Mouse (Mus musculus): ENCODE data around the gene Olfr65.

Gene Olfr65

DNA sequence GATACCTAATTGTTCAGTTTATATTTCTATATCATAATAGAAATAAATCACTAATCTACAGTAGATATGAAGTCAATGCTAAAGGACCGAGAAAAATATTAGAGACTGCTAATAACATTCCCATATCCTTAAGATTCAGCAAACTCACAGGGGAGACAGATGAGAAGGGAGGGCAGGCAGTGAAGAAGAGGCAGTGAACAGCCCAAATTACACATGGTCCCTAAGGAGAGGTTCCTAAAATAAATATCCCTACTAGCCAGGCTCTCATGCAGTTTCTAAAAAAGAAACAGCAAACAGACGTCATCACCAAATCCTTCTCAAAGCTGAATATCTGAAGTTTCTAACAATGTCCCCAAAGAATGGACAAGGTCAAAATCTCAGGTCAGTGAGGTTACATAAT is at the start of gene Olfr65:
Gene Olfr65, plus strand, starts transcription at position 301 of the 400 bp plus-strand sequence.
- in situ Hi-C loops (cut with MboI; ENCODE audit: unreplicated experiment in 2 of 2) = no loop called here

DNA sequence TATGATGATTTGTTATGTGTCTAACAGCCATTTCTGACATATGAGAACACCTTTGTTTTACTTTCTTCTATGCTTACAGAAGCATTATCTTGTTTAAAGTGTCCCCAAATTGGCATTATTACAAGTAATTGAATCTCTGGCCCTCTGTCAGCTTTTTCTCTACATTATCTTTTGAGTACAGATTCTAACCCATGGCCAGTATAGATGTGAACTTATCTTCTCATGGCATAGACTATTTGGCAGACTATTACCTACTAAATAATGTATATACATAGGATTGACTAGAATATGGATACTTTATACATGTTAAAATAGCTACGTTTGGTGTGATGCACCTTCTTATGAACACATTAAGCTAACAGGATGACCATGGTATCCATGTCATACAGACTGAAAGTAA is 48.6 kb upstream of the Olfr65 start:
- in situ Hi-C loops (cut with MboI; ENCODE audit: unreplicated experiment in 2 of 2) = no loop called here

DNA sequence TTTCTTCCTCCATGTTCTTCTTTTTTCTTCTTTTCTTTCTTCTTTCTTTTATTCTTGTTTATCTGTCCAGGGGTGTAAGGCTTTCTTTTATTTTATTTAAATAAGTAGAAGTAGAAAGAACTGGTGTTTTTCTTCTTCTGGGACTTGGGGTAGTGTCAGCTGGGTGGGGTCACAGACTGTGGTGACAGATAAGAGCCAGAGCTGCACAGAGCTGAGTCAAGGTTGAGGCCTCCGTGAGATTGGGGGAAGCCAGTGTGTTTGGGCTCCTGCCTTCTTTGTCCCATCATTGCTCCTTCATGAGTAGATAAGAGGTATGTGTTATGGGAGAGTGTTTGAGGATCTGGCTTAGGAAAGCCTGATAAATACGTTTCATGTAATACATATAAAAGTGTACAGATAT is 44.2 kb upstream of the Olfr65 start:
- in situ Hi-C loops (cut with MboI; ENCODE audit: unreplicated experiment in 2 of 2) = no loop called here

DNA sequence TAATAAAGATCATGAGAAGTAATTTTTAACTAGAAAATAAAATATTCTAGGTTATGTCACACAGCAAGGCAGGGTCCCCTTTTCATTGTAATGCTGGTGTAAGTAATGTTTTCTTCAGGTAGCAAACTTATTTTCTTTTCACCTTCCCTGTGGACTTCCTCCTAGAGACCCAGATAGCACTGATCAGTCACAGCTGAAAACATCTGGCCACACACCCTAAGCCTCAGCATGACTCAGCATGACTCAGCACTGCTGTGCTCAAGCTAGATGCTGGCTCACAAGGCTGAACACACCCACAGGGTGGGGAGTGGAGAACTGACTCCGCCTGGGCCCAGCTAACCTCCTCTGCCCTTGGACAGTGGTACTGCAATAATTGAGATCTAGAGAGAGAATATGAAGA is 42.4 kb upstream of the Olfr65 start:
- in situ Hi-C loops (cut with MboI; ENCODE audit: unreplicated experiment in 2 of 2) = no loop called here

DNA sequence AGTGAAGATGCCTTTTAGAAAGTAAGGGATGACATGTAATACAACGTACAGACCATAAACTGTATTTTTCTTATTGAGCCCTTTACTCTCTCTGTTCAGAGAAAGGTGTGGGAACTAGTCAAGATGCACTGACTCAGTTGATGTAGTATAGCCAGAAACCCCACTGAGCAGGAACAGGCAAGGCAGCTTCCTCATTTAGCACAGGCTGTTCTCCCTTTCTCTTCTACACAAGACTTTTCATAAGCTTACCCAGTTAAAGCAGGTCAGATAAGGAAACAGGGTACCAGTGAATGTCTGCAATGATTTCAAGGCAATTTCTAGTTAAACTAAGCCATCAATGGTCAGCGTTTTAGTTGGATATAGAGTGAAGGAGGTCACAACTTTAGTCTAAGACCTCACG is 41.8 kb upstream of the Olfr65 start:
- in situ Hi-C loops (cut with MboI; ENCODE audit: unreplicated experiment in 2 of 2) = no loop called here

DNA sequence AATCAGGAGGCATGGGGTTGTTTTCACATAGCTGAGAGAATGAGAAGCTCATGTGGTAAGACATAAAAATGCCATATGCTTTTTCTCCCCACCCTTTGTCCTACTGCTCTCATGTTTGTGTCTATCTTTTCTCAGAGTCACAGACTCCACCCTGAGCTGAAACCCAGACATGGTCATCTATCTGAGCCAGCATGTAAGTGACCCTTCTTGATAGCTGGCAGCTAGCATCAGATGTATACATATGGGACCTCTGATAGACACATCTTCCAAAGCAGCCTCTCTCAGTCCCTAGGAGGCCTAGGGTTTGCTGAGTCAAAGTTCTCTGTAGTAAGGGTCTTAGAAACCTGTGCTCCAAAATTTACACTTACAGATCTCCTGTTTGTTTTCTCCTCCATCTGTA is 37.6 kb upstream of the Olfr65 start:
- in situ Hi-C loops (cut with MboI; ENCODE audit: unreplicated experiment in 2 of 2) = no loop called here

DNA sequence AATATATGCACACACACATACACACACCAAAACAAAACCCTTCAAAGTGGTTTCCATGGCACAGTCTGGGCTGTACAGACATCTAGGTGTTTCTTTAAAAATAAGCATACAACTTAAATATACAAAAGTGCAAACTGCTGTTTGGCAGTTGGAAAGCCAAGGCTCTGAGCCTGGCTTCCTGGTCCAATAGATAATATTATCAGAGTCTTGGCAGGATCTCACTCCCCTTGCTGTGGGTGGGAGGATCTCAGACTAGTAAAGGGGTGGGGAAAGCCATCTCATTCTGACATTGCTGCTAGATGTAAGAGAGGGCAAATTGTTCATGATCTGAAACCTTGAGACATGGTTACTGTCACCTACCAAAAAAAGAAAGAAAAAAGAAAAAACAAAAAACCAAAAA is 32.6 kb upstream of the Olfr65 start:
- in situ Hi-C loops (cut with MboI; ENCODE audit: unreplicated experiment in 2 of 2) = loop anchor here (5.0 to 10.0 kb wide), 4 partner anchors 68 to 324 kb away; partner anchors contain the start of genes Olfr243 (in 2 of the 2), Olfr649 (in 1 of the 2) and Olfr67 (in 1 of the 2)

DNA sequence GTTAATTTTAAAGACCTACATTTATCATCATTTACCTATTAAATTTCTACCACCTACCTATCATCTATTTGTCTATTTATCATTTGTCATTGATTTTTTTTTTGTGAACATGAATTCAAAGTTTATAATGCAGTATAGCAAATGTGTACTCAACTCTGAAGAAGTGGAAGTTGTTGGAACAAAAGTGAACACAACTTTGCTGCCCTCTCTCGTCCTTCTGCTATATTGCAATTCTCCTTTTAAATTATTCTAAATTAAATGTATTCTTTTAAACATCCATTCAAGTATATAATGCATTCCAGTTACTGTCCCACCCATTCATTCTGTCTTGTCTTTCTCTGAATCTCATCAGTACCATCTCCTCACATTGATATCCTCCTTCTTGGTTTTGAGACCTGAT is 30.2 kb upstream of the Olfr65 start:
- in situ Hi-C loops (cut with MboI; ENCODE audit: unreplicated experiment in 2 of 2) = loop anchor here (5.0 to 10.0 kb wide), 4 partner anchors 71 to 322 kb away; partner anchors contain the start of genes Olfr243 (in 2 of the 2), Olfr649 (in 1 of the 2) and Olfr67 (in 1 of the 2)

DNA sequence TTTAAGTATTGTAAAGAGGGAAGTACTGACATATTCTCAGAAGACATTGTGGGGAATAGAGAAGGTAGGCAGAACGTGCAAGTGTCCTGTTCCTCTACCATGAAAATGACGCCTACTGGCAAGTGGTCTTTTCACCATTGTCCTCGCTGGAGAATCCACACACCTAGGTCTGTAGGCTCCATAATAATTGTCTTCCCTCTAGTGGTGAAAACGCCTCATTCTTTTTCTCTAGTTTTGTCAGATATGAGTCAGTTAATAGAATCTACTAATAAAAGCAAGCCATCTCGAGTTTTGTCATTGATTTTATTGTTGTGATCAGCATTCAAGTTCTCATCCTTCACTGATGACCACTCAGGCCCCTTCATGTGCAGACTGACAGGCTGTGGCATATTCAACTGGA is 28.8 kb upstream of the Olfr65 start:
- in situ Hi-C loops (cut with MboI; ENCODE audit: unreplicated experiment in 2 of 2) = loop anchor here (5.0 to 10.0 kb wide), 4 partner anchors 72 to 320 kb away; partner anchors contain the start of genes Olfr243 (in 2 of the 2), Olfr649 (in 1 of the 2) and Olfr67 (in 1 of the 2)

DNA sequence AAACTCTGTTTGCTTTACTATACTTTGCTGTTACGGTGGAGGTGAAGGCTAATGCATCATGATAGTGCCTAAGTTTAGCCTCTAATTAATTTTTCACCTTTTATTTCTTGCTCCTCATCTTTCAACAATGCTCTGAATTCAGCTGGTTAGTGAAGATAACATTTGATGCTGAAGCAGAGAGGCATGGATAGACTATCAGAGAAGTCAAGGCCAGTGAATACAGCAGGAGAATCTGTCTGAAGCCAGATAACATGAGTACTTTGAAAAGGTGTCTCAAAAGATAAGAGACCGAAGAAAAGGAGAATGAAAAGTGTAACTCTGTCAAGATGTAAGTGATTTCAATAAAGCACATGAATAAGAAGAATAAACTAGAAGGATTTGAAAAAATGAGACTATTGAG is 26.2 kb upstream of the Olfr65 start:
- in situ Hi-C loops (cut with MboI; ENCODE audit: unreplicated experiment in 2 of 2) = loop anchor here in 1 of 2 experiments (10.0 kb wide), 1 partner anchor 318 kb away; the partner anchor contains the start of gene Olfr649

DNA sequence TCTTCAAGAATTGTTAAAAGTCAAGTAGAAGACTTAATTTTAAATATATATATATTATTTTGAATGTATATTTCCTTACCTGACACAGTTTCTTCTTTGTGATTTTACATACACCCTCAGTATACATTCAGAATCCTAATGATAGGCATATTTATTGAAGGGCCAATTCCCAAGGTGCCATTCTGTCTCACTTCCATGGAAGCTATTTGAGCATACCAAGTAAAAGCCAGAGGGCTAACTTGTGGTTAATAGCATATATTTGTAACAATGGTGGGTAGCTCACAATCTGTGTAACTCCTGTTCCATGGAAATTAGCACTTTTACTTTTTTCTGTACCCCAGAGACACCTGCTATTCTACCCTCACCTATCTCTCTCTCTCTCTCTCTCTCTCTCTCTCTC is 17.1 kb upstream of the Olfr65 start, which contains the start of gene Olfr66:
Gene Olfr66, minus strand, starts transcription at position 101 of the 400 bp plus-strand sequence.
- in situ Hi-C loops (cut with MboI; ENCODE audit: unreplicated experiment in 2 of 2) = no loop called here

DNA sequence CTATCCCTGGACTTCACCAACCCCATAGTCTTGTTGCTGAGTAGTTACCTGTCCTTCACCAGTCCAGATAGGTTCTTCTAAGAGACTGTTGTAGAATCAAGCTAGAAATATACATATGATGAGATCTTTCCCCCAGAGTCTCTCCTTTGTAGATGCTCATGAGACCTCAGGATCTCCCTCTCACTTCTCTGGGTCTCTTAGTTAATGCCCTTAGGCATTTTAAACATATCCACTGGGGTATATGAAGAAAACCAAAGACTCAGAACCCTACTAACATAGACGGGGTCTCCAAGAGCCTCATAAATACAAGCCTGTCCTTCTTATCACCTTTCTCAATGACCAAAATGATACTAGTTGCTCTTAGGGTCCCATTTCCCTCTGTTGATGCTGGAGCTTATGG is 8.9 kb upstream of the Olfr65 start, which contains the start of gene Olfr64:
Gene Olfr64, minus strand, starts transcription at position 101 of the 400 bp plus-strand sequence.
- in situ Hi-C loops (cut with MboI; ENCODE audit: unreplicated experiment in 2 of 2) = no loop called here

DNA sequence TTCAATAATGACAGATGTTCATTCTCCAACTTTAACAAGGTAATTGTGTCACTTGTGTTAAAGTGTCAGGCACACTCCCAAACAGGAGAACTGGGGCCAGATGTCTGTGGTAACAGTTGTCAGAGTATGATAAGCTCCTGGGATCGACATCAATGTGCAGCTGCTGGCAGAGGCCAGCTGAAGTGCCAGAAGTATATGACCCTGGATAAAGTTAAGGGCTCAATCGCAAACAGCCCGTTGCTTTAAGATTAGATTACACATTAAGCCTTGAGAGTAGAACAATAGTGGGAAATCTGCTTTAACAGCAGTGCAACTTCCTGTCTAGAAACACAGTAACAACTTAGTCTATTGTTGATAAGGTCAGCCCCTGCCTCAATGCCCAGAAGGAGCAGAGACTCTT is 6.8 kb downstream of the Olfr65 start:
- in situ Hi-C loops (cut with MboI; ENCODE audit: unreplicated experiment in 2 of 2) = no loop called here

DNA sequence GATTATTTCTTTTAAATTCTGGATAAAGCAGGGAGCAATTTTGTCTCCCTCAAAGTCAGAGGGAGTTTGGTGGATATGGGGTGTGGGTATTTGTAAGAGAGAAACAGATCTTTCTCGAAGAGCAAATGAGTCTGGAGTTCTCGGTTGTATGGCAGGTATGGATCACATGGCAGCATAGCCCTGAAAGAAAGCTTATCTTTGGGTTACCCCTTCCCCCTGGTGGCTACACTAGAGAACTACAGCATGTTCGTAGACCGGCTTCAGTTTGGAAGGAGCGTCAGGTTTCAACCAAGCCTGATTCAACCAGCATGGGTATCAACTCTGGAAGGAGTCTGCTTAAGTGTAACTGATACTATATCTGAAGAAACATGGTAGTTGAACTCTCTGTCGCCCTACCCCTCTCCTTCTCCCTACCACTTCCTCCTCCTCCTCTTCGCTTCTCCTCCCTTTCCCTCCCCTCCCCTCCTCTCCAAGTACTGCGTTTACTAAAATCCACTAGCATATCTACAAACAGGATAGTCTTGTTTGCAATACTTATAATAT is 9.8 kb downstream of the Olfr65 start:
- in situ Hi-C loops (cut with MboI; ENCODE audit: unreplicated experiment in 2 of 2) = no loop called here

DNA sequence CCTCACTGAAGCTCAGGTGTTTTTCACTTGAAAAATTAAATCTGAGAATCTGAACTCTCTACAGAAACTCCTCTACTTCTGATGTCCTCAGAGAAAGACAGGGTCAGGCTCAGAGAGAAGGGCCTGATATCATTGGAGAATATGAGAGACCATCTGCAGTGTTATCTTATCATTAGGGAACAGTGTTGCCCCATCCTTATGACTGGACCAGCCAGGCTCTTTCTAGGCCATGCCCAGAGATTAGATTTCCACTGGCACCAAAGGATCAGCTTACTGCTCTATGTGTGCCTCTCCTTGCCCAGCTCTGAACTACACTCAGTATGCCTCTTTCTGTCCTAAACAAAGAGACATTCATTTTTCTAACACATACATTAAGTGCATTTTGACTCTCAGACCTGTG is 12.1 kb downstream of the Olfr65 start:
- in situ Hi-C loops (cut with MboI; ENCODE audit: unreplicated experiment in 2 of 2) = no loop called here

DNA sequence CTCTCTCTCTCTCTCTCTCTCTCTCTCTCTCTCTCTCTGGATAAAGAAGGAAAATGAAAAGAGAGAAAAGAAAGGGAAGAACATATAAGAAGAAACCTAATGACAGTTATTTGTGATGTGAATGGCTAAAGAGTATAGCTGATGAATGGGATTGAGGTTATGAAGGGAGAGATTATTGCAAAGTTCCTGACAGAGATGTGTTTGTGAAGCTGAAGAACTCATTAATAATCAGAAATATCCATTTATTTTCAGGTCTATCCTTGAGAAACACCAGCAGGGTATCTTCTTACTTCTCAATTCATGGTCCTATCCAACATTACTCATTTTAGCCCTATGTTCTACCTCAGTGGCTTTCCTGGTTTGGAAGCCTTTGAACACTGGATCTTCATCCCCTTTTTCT is 25.2 kb downstream of the Olfr65 start, which contains the start of gene Olfr631:
Gene Olfr631, plus strand, starts transcription at position 301 of the 400 bp plus-strand sequence.
- in situ Hi-C loops (cut with MboI; ENCODE audit: unreplicated experiment in 2 of 2) = loop anchor here in 1 of 2 experiments (25.0 kb wide), 1 partner anchor 1241 kb away; the partner anchor contains the start of genes Olfr557 and Trim68

DNA sequence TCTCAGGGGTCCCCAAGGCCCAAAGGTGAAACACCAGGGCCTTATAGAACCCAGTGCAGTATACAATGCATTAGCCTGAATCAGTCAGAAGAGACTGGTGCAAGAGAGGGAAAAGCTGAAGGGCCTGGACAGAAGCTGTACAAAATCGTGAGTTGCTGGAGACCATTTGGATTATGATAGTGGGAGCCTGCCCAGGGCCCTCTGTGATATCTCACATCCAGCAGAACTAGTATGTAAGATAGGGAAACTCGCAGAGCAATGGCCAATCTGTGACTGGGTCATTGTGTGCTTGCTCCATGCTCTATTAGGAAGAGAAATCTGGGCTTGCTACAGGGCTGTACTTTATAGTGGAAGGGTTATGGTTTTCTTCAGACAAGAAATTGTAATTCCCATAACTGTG is 31.0 kb downstream of the Olfr65 start, which contains the start of gene Olfr632:
Gene Olfr632, plus strand, starts transcription at position 84 of the 400 bp plus-strand sequence.
- in situ Hi-C loops (cut with MboI; ENCODE audit: unreplicated experiment in 2 of 2) = loop anchor here in 1 of 2 experiments (25.0 kb wide), 1 partner anchor 1247 kb away; the partner anchor contains the start of genes Olfr557 and Trim68

DNA sequence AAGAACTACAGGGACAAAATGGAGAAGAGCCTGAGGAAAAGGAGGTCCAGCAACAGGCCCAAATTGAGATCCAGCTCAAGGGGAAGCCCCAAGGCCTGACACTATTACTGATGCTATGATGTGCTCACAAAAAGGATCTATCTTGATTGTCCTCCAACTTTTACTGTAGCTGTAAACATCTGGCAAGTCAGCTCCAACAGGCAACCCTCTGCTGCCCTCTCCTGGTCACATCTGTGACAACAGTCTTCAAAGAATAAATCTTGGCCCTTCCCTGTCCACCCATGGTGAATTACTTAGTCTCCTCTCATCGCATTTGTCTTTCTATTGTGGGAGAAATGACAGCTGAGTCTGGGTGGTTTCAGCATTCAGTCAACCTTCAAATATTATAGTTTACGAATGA is 39.4 kb downstream of the Olfr65 start:
- in situ Hi-C loops (cut with MboI; ENCODE audit: unreplicated experiment in 2 of 2) = loop anchor here (5.0 to 25.0 kb wide), 4 partner anchors 148 to 1428 kb away; partner anchors contain the start of genes Olfr67 (in 2 of the 2), Olfr243 (in 1 of the 2), Olfr557 (in 1 of the 2) and Trim68 (in 1 of the 2)

DNA sequence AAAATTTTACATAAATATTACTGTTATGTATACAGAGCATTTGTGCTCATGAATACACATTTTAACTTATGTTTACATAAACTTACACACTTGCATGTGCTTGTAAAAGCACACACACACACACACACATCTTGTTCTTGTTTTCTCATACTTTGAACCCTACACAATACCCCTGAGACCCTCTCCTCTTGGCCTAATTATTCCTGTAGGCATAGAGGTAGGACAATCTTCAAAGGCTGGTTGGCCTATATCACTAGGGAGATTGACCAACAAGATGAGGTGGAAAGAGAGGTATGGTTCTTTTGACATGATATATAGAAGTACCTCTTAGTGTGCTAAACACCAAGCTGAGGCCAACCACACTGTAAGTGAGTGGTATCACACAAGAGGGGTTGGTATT is 40.9 kb downstream of the Olfr65 start, which contains the start of gene Olfr633:
Gene Olfr633, plus strand, starts transcription at position 301 of the 400 bp plus-strand sequence.
- in situ Hi-C loops (cut with MboI; ENCODE audit: unreplicated experiment in 2 of 2) = loop anchor here (5.0 to 25.0 kb wide), 4 partner anchors 149 to 1429 kb away; partner anchors contain the start of genes Olfr67 (in 2 of the 2), Olfr243 (in 1 of the 2), Olfr557 (in 1 of the 2) and Trim68 (in 1 of the 2)
